Mouse (Mus musculus) liver, embryonic 13.5 days (tissue): ENCODE results near the gene Gnpnat1. TPM values are rescaled to one million over a fixed set of nuclear protein-coding genes. Genes with fewer than 3 reads are reported as not detected.
A peak's percentile ranks its signal among the peaks of the same experiment; 100 is the strongest.

Experiments
- ATAC-seq: fragments of 200-750 bp; cut with Nextera tagmentation; 2 replicates; pipeline ENCODE4 v1.8.0; 2017; ENCODE audit warnings: low read depth, mild to moderate bottlenecking, moderate number of reproducible peaks, moderate library complexity
- DNase-seq: peaks from one replicate; pipeline ENCODE4 v3.0.0; 2022
- H3K27ac ChIP-seq: fragments of 300-500 bp; sonication (generic); 2 replicates; pipeline ENCODE4 v1.5.1; 2015; ENCODE audit warnings: moderate library complexity, mild to moderate bottlenecking, inconsistent platforms
- H3K27me3 ChIP-seq: fragments of 300-500 bp; sonication (generic); 2 replicates; pipeline ENCODE4 v1.6.1; 2015; ENCODE audit warnings: mild to moderate bottlenecking, inconsistent platforms
- H3K36me3 ChIP-seq: fragments of 300-500 bp; sonication (generic); 2 replicates; pipeline ENCODE4 v1.6.1; 2015; ENCODE audit warnings: mild to moderate bottlenecking, inconsistent platforms
- H3K4me1 ChIP-seq: fragments of 300-500 bp; sonication (generic); replicated peaks from 2 replicates; pipeline ENCODE4 v1.6.1; 2015; ENCODE audit warnings: inconsistent platforms
- H3K4me2 ChIP-seq: fragments of 300-500 bp; sonication (generic); 2 replicates; pipeline ENCODE4 v1.6.1; 2015; ENCODE audit warnings: inconsistent platforms, mild to moderate bottlenecking, moderate library complexity
- H3K4me3 ChIP-seq: fragments of 300-500 bp; sonication (generic); replicated peaks from 2 replicates; pipeline ENCODE4 v1.5.1; 2015; ENCODE audit warnings: mild to moderate bottlenecking, inconsistent platforms
- H3K9ac ChIP-seq: fragments of 300-500 bp; sonication (generic); 2 replicates; pipeline ENCODE4 v1.6.1; 2015; ENCODE audit warnings: mild to moderate bottlenecking, inconsistent platforms
- H3K9me3 ChIP-seq: fragments of 300-500 bp; sonication (generic); replicated peaks from 2 replicates; pipeline ENCODE4 v1.6.1; 2016; ENCODE audit warnings: inconsistent platforms
- WGBS: fragments of 180-500 bp; shearing (Covaris S2); methylation state at CpG from one replicate; pipeline ENCODE4 v1.1.7; 2015; ENCODE audit not compliant: insufficient replicate concordance; 5-methylcytosine and 5-hydroxymethylcytosine counted together
- microRNA-seq: library from miRNA; unstranded; fragments of <30 nt; microRNA quantifications from one replicate; pipeline ENCODE4, GENCODE M21; 2016
- polyA plus RNA-seq: library from polyadenylated mRNA; unstranded; fragments of >200 nt; fragmentation: Nextera tagmentation; extraction: Ambion mirVana; gene quantifications from 2 replicates; pipeline ENCODE4 v1.2.1, GENCODE M21; 2015

Gene Gnpnat1
- polyA plus RNA-seq, 1 experiment from 2014 or later: 31.9 TPM

DNA sequence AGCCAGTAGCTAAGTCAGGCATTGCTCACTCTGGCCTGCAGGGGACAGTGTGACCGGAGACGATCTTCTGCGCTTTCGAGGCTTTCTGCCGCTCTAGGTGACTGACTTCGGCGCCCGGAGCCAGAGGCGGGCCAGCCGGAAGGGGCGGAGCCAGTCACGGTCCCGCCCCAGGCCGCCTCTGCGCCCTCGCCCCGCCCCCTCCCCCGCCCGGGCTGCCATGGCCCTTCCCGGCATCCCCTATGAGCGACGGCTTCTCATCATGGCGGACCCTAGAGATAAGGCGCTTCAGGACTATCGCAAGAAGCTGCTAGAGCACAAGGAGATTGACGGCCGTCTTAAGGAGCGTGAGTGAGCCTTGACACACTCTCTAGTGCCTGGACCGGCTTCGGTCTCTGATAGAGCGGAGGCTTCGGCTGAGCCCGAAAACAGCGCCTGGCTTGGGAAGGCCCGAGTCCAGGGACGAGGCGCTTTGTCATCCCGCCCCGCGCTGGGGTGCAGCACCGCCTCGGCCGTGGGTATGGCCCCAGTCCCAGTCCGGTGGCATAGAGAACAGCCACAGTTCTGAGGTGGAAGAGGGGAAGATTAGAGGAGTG, 75.0 kb downstream of the Gnpnat1 start, which contains the start of gene Psmc6:
Gene Psmc6, plus strand, starts transcription at position 200 of the 593 bp plus-strand sequence.
- peak within 1 kb of the TSS; percentile 96 for H3K27ac ChIP-seq
- H3K27me3 ChIP-seq: no peaks in the 10 kb centered on the region
- peak within 1 kb of the TSS; percentile 93 for H3K9ac ChIP-seq
- under 1% methylated on average over 44 of the region's 44 CpGs for WGBS
- H3K4me2 ChIP-seq: peak within 1 kb of the TSS; percentile 72
- ATAC-seq (peak; percentile 93), DNase-seq (peak; percentile 85)
- H3K9me3 ChIP-seq: no peaks in the 10 kb centered on the region
- H3K36me3 ChIP-seq: peaks cover 33% of the 10 kb centered on the region
- peaks cover 33% of the 10 kb centered on the region for H3K4me1 ChIP-seq
- peak within 1 kb of the TSS; percentile 94 for H3K4me3 ChIP-seq

- Histone ChIP-seq H3K36me3 (peaks cover 29% of the 10 kb centered on the region), H3K4me3 (peak overlapping the region; percentile 94), H3K4me2 (peak overlapping the region; percentile 72), H3K27me3 (no peaks in the 10 kb centered on the region), H3K27ac (peak overlapping the region; percentile 73), H3K4me1 (peaks cover 36% of the 10 kb centered on the region), H3K9ac (peak overlapping the region; percentile 64), H3K9me3 (no peaks in the 10 kb centered on the region)
- no peak for ATAC-seq
- WGBS: 17% methylated on average over 8 of the region's 8 CpGs
- peak; percentile 33 for DNase-seq
These were observed 75.6 kb downstream of the Gnpnat1 start for GRCm38 (mm10) chr14:45329018-45329588.

- no peak overlapping the region for H3K27ac ChIP-seq
These were observed 76.5 kb downstream of the Gnpnat1 start for GRCm38 (mm10) chr14:45328072-45328713.

More at GRCm38 (mm10) chr14:45328072-45328713, 76.5 kb downstream of the Gnpnat1 start:
- Histone ChIP-seq H3K9me3 (no peaks in the 10 kb centered on the region), H3K36me3 (peaks cover 22% of the 10 kb centered on the region), H3K4me3 (0 out of 2 replicates have a peak overlapping the region, but pooled peaks have one; percentile 94), H3K4me2 (no peak overlapping the region), H3K9ac (no peak overlapping the region), H3K27me3 (no peaks in the 10 kb centered on the region), H3K4me1 (peaks cover 43% of the 10 kb centered on the region)
- ATAC-seq (no peak), DNase-seq (no peak)
- 58% methylated on average over 4 of the region's 4 CpGs for WGBS

Small RNA genes within 50 kb of the gene (microRNA-seq; reads per million reads assigned to microRNA genes)
- not detected for gene Gm25353

Other genes with a start within 250 kb of the Gnpnat1 start
- gene Gpr137c, start 185.2 kb downstream of the Gnpnat1 start, polyA plus RNA-seq: 0.09 and 0.10 TPM in 2 replicates
- 1.2 and 1.7 TPM in 2 replicates for gene Txndc16, start 184.6 kb downstream of the Gnpnat1 start, polyA plus RNA-seq
- gene Ero1l, start 86.1 kb downstream of the Gnpnat1 start, polyA plus RNA-seq: 35.0 and 46.9 TPM in 2 replicates
- gene Psmc6, start 75.1 kb downstream of the Gnpnat1 start, polyA plus RNA-seq: 112 and 143 TPM in 2 replicates
- gene Styx, start 53.8 kb downstream of the Gnpnat1 start, polyA plus RNA-seq: 22.9 and 24.7 TPM in 2 replicates
- 31.6 and 35.4 TPM in 2 replicates for gene Fermt2, start 125.2 kb upstream of the Gnpnat1 start, polyA plus RNA-seq